Mouse (Mus musculus) kidney, adult 2 months (tissue): ENCODE measurements around the gene Chuk. TPM values are rescaled to one million over a fixed set of nuclear protein-coding genes. Genes with fewer than 3 reads are reported as not detected.

ENCODE experiments used
- DNase-seq: peaks from one replicate; pipeline ENCODE4 v3.0.0; 2021
- H3K27ac ChIP-seq: fragments of 200-500 bp; 2 replicates; pipeline ENCODE4 v1.5.1; 2012; ENCODE audit warnings: low read depth, low read length, control low read depth, inconsistent platforms; ENCODE audit not compliant: insufficient read depth
- H3K27me3 ChIP-seq: fragments of 200-500 bp; replicated peaks from 2 replicates; pipeline ENCODE4 v1.6.1; 2012; ENCODE audit warnings: mild to moderate bottlenecking, moderate library complexity, low read length, inconsistent platforms; ENCODE audit not compliant: control insufficient read depth, insufficient read depth
- H3K36me3 ChIP-seq: fragments of 200-500 bp; 2 replicates; pipeline ENCODE4 v1.6.1; 2012; ENCODE audit warnings: mild to moderate bottlenecking, moderate library complexity, low read length, inconsistent platforms; ENCODE audit not compliant: control insufficient read depth, insufficient read depth
- H3K4me1 ChIP-seq: fragments of 200-500 bp; 2 replicates; pipeline ENCODE4 v1.6.1; 2011; ENCODE audit warnings: low read length; ENCODE audit not compliant: control insufficient read depth, insufficient read depth
- H3K4me3 ChIP-seq: fragments of 200-500 bp; 2 replicates; pipeline ENCODE4 v1.5.1; 2011; ENCODE audit warnings: mild to moderate bottlenecking, low read depth, low read length, control low read depth; ENCODE audit not compliant: insufficient read depth
- CTCF ChIP-seq: fragments of 200-500 bp; conservative IDR thresholded peaks from 2 replicates; pipeline ENCODE4 v1.5.1; 2011; ENCODE audit warnings: low read depth, mild to moderate bottlenecking, control low read depth, low read length, moderate library complexity, mixed read lengths; ENCODE audit not compliant: insufficient read depth, insufficient read length
- POLR2A ChIP-seq: fragments of 200-500 bp; IDR thresholded peaks from one replicate; pipeline ENCODE4 v1.6.1; 2011; ENCODE audit warnings: low read depth, low read length, control low read depth
- WGBS: fragments of 180-500 bp; shearing (Covaris S2); methylation state at CpG from one replicate; pipeline ENCODE4 v1.1.7; 2018; 5-methylcytosine and 5-hydroxymethylcytosine counted together
- polyA plus RNA-seq: library from polyadenylated mRNA; depleted of rRNA; stranded (reverse); fragments of >200 nt; gene quantifications from 2 replicates; pipeline ENCODE4 v1.2.3, GENCODE M21; 2012

The Chuk gene
- polyA plus RNA-seq, 1 experiment: 34.4 TPM

DNA sequence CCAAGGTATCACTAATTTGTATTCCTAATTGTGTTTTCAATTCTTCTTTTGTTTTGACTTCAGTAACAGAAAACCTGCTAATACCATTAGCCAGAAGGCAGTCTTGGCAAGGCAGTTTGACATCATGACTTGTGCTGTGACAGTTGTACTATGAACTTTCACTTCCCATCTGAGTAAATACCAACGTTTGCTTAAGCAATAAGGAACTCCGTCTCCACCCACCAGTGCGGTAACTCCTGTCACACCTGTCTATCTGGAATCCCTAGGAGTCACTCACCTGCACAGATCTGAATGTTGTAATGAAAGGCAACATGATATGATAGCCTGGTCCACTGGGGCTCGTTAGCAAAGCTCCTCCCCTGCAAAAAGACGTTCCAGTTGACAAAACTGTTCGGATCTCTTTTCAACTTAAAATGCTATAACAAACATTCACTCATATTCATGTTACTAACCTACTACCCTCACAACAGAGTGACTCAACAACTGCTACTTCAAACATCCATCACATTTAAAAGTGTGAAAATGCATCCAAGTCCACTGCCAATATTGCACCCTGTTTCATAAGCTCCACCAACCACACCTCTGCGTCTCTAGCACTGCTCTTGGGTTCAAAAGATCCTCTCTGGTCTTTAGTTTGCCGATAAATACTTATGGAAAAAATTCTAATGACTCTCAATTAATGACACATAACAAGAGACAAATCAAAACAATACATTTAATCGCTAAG lies 39.8 kb downstream of the Chuk start:
- TF ChIP-seq CTCF: no peak
- TF ChIP-seq POLR2A: no peak
- H3K4me1 ChIP-seq: peaks cover 11% of the 10 kb centered on the region
- peak overlapping the region; percentile 65 for H3K27ac ChIP-seq
- DNase-seq: peak; percentile 77
- WGBS: 45% methylated on average over 9 of the region's 9 CpGs
- peak overlapping the region; percentile 12; the same call in 1 of the 2 replicates for H3K4me3 ChIP-seq
- peaks cover 5% of the 10 kb centered on the region; the same call in 1 of the 2 replicates for H3K36me3 ChIP-seq
- no peaks in the 10 kb centered on the region for H3K27me3 ChIP-seq

GRCm38 (mm10) chr19:44064734-44065133 lies 42.5 kb downstream of the Chuk start:
- peak overlapping the region; percentile 52; the same call in 1 of the 2 replicates for H3K27ac ChIP-seq

GRCm38 (mm10) chr19:44063773-44064172 lies 43.5 kb downstream of the Chuk start:
- TF ChIP-seq POLR2A: no peak
- TF ChIP-seq CTCF: no peak
- Histone ChIP-seq H3K27me3 (no peaks in the 10 kb centered on the region), H3K36me3 (peaks cover 7% of the 10 kb centered on the region; the same call in 1 of the 2 replicates), H3K4me1 (peaks cover 8% of the 10 kb centered on the region), H3K27ac (peak overlapping the region; percentile 75; the same call in 1 of the 2 replicates), H3K4me3 (no peak overlapping the region)
- peak; percentile 86 for DNase-seq
- 49% methylated on average over 7 of the region's 7 CpGs for WGBS

More at GRCm38 (mm10) chr19:44064734-44065133, 42.5 kb downstream of the Chuk start:
- no peak for TF ChIP-seq POLR2A
- no peak for TF ChIP-seq CTCF
- no peaks in the 10 kb centered on the region for H3K27me3 ChIP-seq
- WGBS: 61% methylated on average over 2 of the region's 2 CpGs
- H3K36me3 ChIP-seq: peaks cover 7% of the 10 kb centered on the region; the same call in 1 of the 2 replicates
- peak; percentile 35 for DNase-seq
- H3K4me1 ChIP-seq: peaks cover 8% of the 10 kb centered on the region
- H3K4me3 ChIP-seq: no peak overlapping the region

DNA sequence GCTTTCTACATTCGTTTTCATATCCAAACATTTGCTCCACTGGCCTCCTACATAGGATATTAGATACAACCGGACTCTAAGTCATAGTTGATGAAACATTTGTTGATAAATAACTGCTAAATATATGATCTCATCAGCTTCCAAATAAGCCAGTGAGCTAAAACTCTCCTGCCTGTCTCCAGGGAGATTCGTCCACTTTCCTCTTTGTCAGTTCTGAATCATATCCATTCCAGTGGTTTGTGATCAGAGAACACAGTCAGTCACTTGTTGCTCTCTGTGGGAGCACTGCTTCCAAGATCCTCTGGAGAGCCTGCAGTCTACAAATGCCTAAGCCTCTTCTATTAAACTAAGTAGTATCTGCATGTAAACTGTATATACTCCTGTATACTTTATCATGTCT lies 47.1 kb downstream of the Chuk start:
- WGBS: 83% methylated on average over 3 of the region's 3 CpGs
- no peaks in the 10 kb centered on the region for H3K27me3 ChIP-seq
- no peak for DNase-seq
- peaks cover 7% of the 10 kb centered on the region; the same call in 1 of the 2 replicates for H3K36me3 ChIP-seq
- H3K4me1 ChIP-seq: peaks cover 10% of the 10 kb centered on the region; the same call in 1 of the 2 replicates
- H3K27ac ChIP-seq: no peak overlapping the region
- H3K4me3 ChIP-seq: no peak overlapping the region
- no peak for TF ChIP-seq CTCF
- no peak for TF ChIP-seq POLR2A

DNA sequence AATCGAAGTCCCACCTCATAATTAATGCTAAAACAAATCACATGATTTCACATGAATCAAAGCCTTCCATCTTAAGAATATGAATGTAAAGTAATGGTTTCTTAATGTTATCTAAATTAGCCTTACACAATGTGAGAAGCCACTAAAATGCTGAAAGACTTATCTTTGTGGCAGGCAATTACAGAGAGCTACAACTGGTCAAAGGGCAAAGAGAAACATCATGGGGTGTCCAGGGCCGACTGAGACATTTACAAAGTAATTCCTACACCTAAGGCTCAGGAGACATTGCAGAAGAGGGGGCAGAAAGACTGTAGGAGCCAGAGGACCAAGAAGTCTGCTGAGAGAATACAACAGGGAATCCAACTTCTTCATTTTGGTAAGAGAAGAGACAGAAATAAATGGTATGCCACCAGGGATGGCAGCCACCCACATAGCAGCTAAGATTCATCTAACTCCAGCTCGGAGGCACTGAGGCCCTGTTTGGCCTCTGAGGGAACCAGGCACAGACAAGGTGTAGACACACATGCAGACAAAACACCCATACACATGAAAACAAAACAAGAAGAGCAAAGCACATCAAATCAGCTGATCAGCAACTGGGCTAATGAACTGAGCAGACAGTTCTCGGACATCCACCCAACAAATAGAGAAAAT lies 52.0 kb downstream of the Chuk start:
- H3K27ac ChIP-seq: peak overlapping the region; percentile 94
- no peaks in the 10 kb centered on the region for H3K27me3 ChIP-seq
- no peak for TF ChIP-seq POLR2A
- TF ChIP-seq CTCF: no peak
- whole genome bisulfite sequencing: 55% methylated on average over 4 of the region's 4 CpGs
- peak overlapping the region; percentile 30; the same call in 1 of the 2 replicates for H3K4me3 ChIP-seq
- H3K4me1 ChIP-seq: peaks cover 6% of the 10 kb centered on the region; the same call in 1 of the 2 replicates
- peak; percentile 49 for DNase-seq
- peaks cover 5% of the 10 kb centered on the region; the same call in 1 of the 2 replicates for H3K36me3 ChIP-seq

GRCm38 (mm10) chr19:44050388-44050787 lies 56.9 kb downstream of the Chuk start:
- TF ChIP-seq POLR2A (no peak), CTCF (no peak)
- DNase-seq: no peak
- 65% methylated on average over 4 of the region's 4 CpGs for WGBS
- Histone ChIP-seq H3K36me3 (peaks cover 6% of the 10 kb centered on the region; the same call in 1 of the 2 replicates), H3K4me1 (peaks cover under 1% of the 10 kb centered on the region; the same call in 1 of the 2 replicates), H3K27ac (no peak overlapping the region), H3K4me3 (no peak overlapping the region), H3K27me3 (no peaks in the 10 kb centered on the region)

GRCm38 (mm10) chr19:44049282-44049681 lies 58.0 kb downstream of the Chuk start:
- 37% methylated on average over 3 of the region's 3 CpGs for WGBS
- DNase-seq: peak; percentile 61
- Histone ChIP-seq H3K36me3 (peaks cover 6% of the 10 kb centered on the region; the same call in 1 of the 2 replicates), H3K27ac (no peak overlapping the region), H3K4me1 (no peaks in the 10 kb centered on the region; the same call in 1 of the 2 replicates), H3K27me3 (no peaks in the 10 kb centered on the region), H3K4me3 (no peak overlapping the region)
- no peak for TF ChIP-seq CTCF
- TF ChIP-seq POLR2A: no peak
